Mouse (Mus musculus) ES-CJ7 (cell line): ENCODE data around the gene Myadm.
"Not testable (repeated sequence)": the region's sequence is repeated elsewhere in the genome, so short reads cannot be mapped to it uniquely, and the experiment has no call there.

Experiments
- DNase-seq: peaks from one replicate; pipeline ENCODE4 v3.0.0; 2011; ENCODE audit warnings: low read depth, low spot score

The Myadm gene

DNA sequence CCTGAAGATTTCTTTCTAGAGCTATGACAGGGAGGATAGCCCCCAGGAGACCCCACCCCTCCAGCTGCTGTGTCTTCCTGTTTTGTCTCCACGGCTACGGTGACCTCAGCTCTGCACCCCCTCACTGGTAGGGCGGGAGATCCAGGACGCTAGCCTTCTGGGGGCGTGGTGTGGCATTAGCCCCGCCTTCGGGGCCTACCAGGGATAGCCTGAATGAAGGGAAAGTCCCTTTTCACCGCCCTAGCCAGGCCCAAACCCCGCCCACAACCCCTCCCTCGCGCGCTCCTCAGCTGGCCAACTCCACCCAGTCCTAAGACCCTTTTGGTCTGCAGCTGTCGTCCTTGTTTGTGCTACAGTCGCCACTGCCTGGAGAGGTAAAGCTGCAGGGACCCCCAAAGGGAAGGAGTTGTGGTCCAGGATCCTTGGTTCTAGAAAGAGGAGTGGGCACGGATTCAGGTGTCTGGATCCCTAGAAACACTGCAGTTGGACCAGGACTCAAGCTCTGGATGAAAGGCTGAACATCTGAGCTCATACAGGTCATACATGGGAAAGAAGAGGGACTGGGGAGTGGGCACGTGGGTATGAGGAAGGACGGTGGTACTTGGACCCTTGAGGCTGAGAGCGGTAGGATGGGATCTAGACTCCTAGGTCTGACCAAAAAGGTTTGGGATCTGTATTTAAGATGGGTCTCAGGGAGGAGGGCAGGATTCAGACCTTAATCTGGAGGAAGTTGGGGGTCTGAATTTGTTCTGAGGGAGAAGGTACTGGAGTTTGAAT lies 1.6 kb downstream of the Myadm start:
- DNase-seq = peak; percentile 97

DNA sequence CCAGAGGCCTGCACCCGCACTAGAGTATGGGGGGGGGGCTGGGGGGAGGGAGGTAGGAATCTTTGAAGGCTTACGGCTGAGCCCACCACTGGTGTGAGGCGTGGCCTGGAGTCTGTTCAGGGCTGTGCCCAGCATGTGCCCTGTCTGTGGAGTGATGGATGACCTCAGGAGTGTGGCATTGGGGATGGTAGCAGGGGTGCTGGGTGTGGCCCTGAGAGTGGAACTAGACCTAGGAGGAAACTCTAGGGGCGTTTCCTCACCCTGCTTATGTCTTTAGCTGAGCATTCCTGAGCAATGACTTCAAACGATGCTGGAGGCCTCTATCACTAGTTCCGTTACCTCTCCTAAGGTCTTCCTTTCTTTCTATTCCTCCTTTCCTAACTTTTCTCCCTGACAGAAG lies 2.3 kb downstream of the Myadm start:
- peak; percentile 89 for DNase-seq

DNA sequence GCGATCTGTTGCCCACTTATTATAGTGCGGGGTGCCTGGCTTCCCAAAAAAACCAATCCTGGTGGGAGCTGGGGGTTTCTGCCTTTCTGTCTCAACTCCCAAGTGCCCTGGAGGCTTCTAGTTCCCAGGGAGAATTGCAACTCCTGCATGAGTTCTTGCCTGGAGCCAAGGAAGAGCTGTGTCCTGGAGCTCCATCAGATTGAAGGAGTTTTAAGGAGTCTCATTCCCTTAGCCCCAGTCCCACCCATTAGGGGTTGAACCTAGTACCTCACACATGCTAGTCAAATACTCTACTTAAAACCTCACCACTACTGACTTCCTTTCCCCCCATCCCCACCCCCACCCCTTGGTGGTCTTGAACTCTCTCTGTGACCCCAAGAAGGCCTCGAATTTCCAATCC lies 2.9 kb downstream of the Myadm start:
- DNase-seq = no peak

DNA sequence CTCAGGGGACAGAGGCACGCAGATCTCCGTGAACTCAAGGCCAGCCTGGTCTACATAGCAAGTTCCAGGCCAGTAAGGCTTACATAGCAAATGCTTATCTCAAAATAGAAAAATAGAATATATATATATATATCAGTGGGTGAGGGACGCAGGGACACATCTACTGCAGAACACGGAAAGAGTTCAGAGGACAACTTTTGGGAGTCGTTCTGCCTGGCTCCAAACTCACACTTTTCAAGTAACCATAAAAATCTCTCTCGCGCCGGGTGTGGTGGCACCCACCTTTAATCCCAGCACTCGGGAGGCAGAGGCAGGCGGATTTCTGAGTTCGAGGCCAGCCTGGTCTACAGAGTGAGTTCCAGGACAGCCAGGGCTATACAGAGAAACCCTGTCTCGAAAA lies 3.4 kb downstream of the Myadm start:
- DNase-seq = not testable (repeated sequence)

DNA sequence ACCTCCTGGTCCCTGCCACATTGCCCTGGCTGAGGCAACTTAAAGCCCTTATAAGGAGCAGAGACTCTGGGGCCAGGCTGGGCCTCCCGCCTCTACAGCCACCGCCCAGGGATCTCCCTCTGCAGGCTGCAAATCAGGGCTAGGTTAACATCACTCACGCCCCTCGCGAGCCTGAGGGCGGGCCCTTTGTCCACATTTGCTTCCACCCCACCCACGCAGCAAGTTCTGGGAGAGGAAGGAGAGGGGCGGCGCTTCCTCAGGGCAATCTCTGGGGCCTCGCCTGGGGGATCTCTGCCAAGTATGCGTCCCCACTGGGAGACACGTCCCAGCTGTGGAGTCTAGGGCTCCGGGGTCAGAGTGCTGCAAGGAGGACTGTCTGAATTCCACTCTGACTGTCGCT lies 3.9 kb downstream of the Myadm start:
- DNase-seq = peak; percentile 98

DNA sequence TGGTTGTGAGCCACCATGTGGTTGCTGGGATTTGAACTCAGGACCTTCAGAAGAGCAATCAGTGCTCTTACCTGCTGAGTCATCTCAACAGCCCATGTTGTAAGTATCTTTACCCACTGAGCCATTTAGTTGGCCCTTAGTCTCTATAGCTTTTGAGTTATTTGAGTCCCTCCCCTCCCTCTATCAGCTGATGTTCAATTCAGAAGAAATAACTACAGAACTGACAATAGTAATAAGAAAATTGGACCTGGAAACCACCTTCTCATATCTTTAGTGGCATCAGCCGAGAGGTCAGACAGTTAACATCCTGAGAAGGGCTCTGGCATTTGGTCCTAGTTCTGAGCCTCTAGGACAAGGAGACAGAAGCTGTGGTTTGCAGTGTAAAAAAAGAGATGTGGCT lies 5.9 kb downstream of the Myadm start:
- no peak for DNase-seq

DNA sequence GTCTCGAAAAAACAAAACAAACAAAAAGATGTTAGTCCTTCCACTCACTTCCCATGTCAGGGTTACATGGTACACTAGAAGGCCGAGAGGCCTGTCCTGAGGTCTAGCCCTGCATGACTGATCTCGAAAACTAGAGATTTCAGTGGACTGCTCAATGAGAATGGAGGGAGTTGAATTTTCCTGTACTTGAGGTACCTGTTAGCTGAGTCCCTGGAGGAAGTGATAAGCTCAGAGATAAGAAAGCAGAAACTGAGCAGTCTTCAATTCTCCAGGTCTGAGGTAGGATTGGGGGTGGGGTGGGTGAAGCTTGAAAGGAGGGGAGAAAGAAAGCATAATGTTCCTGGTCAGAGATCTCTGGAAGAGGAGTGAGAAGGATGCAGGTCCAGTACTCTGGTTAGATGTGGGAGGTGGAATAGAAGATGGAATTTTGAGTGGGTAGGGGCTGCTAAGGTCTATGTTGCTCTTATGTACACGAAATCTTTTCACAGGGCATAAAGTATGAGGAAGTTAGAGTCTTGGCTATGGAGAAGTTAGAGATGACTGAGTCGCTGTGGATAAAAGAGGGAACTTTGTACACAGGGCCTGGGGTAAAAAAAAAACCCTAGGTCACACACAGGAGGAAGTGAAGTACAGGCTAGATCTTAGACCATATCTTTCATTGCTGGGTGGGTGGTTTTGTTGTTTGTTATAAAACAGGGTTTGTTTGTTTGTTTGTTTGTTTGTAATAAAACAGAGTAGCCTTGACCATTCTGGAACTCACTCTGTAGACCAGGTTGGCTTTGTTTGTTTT lies 6.6 kb downstream of the Myadm start:
- no peak for DNase-seq

DNA sequence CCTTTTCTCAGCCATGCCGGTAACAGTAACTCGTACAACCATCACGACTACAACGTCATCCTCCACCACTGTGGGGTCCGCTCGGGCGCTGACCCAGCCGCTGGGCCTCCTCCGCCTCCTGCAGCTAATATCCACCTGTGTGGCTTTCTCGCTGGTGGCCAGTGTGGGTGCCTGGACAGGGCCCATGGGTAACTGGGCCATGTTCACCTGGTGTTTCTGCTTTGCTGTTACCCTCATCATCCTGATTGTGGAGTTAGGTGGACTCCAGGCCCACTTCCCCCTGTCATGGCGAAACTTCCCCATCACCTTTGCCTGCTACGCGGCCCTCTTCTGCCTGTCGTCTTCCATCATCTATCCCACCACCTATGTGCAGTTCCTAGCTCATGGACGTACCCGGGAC lies 7.8 kb downstream of the Myadm start:
- DNase-seq = no peak

DNA sequence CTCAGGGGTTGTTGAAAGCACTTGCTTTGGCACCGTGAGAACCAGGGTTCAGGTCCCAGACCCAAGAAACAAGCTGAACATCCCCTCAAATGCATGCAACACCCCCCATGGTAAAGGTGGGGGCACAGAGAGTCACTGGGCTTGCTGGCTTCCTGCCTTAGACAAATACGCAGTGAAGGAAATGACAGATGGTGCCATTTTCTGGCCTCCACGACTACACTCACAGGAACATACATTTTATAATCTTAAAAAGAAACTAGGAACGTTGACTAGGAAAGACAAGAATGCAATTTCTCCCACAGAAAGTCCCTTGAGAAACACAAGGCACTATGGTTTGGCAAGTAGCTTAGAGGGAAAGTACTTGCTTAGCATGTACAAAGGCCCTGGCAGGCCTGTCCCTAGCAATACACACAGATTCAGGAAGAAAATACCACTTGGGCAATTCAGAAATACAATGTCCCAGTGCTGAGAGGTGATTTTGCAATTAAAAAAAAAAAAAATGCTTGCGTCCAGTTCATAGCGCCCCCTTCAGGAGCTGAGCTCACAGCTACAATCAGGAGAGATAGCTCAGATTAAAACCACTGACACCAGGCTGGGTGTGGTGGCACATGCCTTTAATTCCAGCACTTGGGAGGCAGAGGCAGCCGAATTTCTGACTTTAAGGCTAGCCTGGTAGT lies 11.2 kb downstream of the Myadm start:
- peak; percentile 92 for DNase-seq

DNA sequence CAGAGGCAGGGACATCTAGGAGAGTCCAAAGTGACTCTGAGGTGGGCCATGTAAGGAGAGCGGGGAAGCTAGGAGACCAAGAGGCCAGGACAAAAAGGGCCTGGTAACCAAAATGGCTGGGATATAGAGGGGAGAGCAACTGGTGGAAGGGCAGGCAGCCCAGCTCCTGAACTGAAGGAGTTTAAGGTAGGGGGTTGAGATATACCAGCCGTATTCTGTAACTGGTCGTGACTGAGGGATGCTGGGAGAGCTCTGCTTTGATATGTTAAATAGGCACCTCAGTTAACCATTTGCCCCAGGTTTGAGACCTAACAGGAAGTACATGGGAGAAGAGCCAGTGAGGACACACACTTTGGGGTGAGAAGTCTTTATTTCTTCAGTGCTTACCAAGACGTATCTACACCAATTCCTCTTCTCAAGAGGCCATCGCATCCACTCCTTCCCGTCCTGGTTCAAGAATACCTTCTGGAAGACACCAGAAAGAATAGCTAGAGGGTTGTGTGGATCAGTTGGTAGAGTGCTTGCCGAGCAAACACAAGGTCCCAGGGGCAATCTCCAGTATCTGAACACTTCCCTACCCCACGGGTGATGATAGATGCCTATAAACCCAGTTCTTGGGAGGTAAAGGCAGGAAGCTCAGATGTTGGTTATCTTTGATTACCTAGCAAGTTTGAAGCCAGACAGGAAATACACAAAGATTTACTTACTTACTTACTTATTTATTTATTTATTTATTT lies 12.2 kb downstream of the Myadm start:
- peak; percentile 81 for DNase-seq

DNA sequence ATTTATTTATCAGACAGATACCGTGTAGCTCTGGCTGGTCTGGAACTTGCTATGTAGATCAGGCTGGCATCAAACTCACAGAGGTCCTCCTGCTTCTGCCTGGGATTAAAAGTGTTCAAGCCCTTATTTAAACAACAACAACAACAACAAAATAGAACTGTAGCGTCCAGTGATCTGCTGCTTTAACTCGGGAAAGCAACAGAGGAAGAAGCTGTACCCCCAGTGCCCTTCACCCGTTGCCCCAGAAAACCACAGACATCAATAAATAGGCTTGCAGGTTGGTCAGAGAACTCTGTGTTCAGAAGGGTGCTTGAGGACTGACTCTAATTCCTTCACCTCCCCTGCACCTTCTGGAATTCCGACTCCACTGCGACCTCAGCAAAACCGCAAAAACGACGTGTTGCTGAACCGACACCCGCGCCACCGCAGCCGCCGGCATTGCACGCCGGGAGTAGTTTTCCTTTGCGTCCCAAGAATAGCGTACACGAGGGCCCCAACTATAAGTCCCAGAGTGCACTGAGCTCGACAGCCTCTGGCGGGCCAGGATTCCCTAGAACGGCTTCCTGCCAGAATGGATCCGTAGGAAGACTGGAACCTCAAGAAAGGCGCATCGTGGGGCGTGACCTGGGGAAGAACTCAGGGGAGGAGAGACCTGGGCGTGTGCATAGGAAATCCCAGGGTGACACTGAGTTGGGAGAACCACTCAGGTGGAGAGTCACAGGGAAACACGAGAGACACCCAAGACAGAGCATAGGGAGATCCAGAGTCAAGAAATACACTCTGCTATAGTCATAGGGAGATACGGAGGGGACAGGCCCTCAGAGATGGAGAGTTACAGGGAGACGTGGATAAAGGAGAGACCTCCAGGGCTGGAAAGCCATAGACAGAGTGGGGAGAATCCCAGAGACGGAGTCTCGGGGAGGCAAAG lies 13.0 kb downstream of the Myadm start:
- peak; percentile 56 for DNase-seq

DNA sequence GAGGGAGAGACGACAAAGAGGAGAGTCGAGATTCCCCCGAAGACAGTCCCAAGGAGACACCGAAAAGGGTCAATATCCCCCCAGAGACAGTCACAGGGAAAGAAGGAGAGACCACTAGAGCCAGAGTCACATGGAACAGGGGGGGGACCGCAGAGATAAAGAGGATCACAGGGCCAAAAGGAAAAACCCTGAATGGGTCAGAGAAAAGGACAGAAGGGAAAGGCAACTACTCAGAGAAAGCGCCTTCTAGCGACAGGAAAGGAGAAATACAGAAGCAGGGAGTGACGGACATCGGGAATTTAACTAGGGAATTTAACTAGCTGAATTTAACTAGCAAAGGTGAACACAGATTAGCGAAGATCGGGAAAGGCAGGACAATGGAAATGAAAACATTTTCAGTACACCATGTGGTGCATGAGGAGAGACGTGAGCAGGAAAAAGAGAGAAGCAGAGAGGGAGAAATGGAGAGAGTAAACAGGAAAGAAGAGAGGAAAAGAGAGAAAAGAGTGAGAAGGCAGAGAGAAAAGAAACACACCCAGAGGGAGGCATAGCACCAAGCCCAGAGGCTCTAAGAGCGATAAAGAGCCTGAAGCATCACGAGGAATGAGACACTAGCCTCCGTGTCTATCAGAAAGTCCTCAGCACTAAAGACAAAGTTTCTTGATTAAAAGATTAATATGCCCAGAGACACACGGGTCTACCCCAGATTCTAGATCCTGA lies 13.8 kb downstream of the Myadm start:
- peak; percentile 79 for DNase-seq

DNA sequence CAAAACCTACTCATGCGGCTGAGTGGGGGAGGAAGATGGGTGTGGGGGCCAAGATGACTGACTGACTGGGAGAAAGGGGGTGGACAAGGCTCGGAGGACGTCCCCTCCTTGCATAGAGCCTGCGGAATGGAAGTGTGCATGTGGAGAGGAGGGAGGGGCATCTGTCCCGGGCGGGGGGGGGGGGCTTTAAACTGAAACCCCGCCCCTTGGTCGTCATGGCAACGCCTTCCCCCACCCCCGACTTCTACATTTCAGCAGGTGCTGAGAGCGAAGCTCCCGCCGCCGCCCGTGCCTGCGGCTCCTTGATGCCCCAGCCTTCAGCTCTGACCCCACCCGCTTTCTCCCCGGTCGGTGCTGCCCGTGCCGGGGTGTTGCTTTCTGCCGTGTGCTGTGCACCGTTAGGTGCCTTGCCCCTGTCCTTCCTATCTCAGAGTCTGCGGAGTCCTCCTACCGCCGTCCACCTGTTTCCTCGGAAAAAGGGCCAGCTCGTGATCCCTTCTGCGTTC lies 14.4 kb downstream of the Myadm start:
- DNase-seq = peak; percentile 89

DNA sequence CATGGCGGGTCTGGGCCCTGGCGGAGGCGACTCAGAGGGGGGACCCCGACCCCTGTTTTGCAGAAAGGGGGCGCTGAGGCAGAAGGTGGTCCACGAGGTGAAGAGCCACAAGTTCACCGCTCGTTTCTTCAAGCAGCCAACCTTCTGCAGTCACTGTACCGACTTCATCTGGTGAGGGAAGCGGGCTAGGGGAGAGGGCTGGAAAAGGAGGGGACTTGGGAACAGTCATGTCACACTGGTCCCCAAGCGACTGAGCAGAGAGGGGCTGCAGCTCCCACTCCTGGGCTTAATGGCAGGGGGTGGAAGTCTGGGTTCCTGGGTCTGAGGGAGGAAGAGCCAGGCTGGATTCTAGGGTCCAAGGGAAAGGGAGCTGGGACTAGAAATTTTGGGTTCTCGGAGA lies 14.9 kb downstream of the Myadm start:
- DNase-seq = no peak

DNA sequence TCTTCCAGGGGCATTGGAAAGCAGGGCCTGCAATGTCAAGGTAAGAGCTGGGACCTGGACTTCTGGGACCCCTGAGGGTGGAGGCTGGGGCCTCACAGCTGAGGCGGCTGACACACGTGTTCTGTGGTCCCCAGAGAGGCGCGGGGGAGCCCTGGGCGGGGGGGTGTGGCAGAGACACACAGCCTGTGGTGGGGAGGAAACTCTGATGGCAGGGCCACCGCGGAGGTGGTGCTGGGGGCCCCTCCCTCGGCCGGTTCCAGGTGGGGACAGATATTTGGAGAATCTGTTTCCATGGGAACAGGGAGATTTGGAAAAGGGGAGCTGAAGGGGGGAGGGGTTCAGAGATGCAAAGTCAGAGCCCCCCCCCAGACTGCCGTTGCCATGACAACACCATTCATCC lies 15.4 kb downstream of the Myadm start:
- DNase-seq = no peak

DNA sequence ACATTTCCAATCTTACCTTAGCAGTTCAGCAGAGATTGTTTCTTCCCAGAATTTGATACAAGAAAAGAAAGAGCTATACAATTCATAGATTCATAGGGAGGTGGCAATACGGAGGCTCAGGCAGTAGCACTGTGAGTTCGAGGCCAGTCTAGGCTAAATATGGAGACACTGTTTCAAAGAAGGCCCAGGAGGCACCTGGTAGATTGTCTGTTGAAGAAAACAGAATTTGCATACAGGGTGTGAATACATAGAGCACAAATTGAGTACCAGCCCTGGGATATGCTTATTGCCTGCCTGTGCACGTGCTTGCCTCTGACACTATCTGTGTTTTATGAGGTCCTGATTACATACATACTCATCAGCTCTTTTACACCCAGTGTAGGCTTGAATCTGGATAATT lies 17.5 kb downstream of the Myadm start:
- no peak for DNase-seq

DNA sequence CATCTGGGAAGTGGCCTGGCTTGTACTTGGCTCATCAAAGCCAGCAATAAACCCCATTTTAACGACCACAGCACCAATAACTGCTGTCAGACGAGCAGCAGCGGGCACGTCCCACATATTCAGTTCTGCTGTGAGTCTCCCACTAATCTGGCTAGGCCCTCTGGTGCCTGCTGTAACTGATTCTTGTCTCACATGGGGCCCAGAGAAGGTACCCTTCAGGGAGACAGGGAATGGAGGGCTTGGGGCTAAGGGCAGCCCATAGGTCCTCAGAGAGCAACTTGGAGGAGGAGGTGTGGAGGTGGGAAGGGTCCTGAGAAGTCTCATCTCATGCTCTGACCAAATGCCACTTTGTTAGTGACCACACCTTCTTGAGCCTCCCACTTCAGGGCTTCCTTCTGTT lies 19.8 kb downstream of the Myadm start:
- DNase-seq = no peak

DNA sequence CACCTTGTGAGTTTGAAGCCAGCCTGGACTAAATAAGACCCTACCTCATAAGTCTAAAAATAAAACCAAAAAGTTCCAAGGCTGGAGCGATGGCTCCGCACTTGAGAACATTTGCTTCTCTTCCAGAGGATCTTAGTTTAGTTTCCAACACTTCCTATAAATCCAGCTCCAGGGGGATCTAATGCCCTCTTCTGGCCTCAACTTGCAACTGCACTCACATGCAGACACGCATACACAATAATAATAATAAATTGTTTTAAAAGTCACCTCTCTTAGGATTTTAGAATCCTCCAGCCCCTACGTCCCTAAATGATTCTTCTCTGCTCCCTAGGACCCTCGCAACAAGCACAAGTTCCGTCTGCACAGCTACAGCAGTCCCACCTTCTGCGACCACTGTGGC lies 21.4 kb downstream of the Myadm start:
- DNase-seq = no peak

DNA sequence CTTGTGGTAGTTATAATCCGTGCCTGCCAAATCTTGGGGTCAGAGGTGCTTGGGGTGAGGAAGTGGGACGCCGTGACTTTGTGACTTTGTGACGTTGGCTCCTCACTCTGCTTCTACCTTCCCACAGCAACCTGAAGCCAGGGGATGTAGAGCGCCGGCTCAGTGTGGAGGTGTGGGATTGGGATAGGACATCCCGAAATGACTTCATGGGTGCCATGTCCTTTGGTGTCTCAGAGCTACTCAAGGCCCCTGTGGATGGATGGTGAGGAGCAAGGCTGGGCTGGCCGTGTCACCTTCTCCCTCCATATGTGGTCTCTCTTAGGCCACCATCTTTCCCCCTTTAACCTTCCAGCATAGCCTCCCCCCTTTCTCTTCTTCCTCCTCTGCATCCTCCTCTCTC lies 24.7 kb downstream of the Myadm start:
- no peak for DNase-seq

DNA sequence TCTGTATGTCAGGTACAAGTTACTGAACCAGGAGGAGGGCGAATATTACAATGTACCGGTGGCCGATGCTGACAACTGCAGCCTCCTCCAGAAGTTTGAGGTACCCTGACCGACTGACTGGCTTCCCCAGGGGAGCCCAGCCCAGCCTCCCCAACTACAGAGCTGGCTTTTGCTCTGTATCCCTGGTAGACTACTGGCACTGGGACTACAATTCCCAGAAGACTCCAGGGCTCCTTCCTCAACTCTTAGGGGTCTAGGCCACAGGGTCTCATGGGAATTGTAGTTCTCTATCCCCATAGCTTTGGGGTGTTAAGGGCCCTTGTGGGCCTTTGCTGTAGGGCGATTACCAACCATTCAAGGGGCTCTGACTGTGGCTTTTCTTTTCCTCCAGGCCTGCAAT lies 25.2 kb downstream of the Myadm start:
- DNase-seq = no peak
